Comparison of ENCODE assay signal across 8 mouse cellular contexts in the genomic region with DNA sequence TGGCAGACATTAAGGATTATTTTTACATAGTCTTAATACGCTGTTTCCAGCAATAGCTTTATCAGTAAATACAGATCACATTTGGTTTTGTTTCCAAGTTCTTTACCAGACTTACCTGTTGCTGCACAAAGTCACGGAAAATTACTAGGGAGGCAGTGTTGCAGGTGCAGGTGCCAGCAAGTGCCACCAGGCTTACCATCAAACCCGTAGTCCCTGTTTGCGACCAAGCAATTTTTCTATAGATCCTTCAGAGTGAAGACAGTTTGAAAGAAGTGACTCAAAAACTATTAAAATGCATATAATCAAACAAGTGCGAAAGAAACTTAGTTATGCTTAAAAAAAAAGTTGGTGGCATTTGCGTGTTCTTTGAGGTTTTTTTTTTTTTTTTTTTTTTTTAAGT. TPM values are rescaled to one million over a fixed set of nuclear protein-coding genes. Genes with fewer than 3 reads are reported as not detected.
DNase-seq lines count a peak whose midpoint lies in the region; ATAC-seq and TF ChIP-seq lines count a peak whose summit lies in the region.

No protein-coding gene starts in this region.

- peak overlapping the region; percentile 82; the same call in 1 of the 2 replicates for H3K4me2 ChIP-seq in midbrain, embryonic 15.5 days

- peaks cover 32% of the 10 kb centered on the region for H3K4me1 ChIP-seq in bone marrow macrophage, adult 2 months (ENCODE audit: control insufficient read depth, insufficient read depth, low read length)
- peaks cover 7% of the 10 kb centered on the region for H3K4me1 ChIP-seq in midbrain, embryonic 15.5 days

- H3K36me3 ChIP-seq in midbrain, embryonic 15.5 days (replicated peaks), result no peaks in the 10 kb centered on the region

- H3K4me3 ChIP-seq in layer of hippocampus, adult 2 months, result no peak overlapping the region; the same call in 1 of the 2 replicates
- peak overlapping the region; percentile 67; the same call in 1 of the 2 replicates for H3K4me3 ChIP-seq in bone marrow macrophage, adult 2 months (ENCODE audit: insufficient read depth, low read length)
- no peak overlapping the region for H3K4me3 ChIP-seq in midbrain, embryonic 15.5 days

- H3K9ac ChIP-seq in midbrain, embryonic 15.5 days, result no peak overlapping the region

- H3K9me3 ChIP-seq in midbrain, embryonic 15.5 days, result no peaks in the 10 kb centered on the region

- no peak for TF ChIP-seq POLR2A in bone marrow macrophage, adult 2 months (IDR thresholded peaks at IDR 0.05; ENCODE audit: borderline replicate concordance, low read depth, low read length)

- no peak overlapping the region for H3K27ac ChIP-seq in layer of hippocampus, adult 2 months
- H3K27ac ChIP-seq in bone marrow macrophage, adult 2 months (ENCODE audit: insufficient read depth, low read depth, low read length), result no peak overlapping the region
- no peak overlapping the region for H3K27ac ChIP-seq in midbrain, embryonic 15.5 days

- TF ChIP-seq CTCF in layer of hippocampus, adult 2 months (conservative IDR thresholded peaks at IDR 0.05), result 0 out of 2 replicates have a peak, but pooled peaks have one; percentile 6
- no peak for TF ChIP-seq CTCF in bone marrow macrophage, adult 2 months (IDR thresholded peaks at IDR 0.05; ENCODE audit: low read depth, low read length)

- no peak for ATAC-seq in midbrain, embryonic 15.5 days (replicated peaks)

- 50% methylated on average over 6 of the region's 6 CpGs for WGBS in midbrain, embryonic 15.5 days

- DNase-seq in layer of hippocampus, adult 2 months (ENCODE audit: low spot score in 2 of 2), result no peak
- no peak for DNase-seq in layer of hippocampus, adult 9-10 months (ENCODE audit: low spot score)
- DNase-seq in induced T-regulatory cell, adult 2 months (ENCODE audit: low read depth), result peak; percentile 36
- DNase-seq in urinary bladder, adult 18-20 months (ENCODE audit: low spot score in 2 of 2), result no peak
- no peak for DNase-seq in adrenal gland, adult 2 months
- no peak for DNase-seq in spleen, adult 12 weeks (ENCODE audit: low spot score)

- peaks cover 18% of the 10 kb centered on the region for H3K27me3 ChIP-seq in midbrain, embryonic 15.5 days (replicated peaks)

RNA-seq across cellular contexts. Expression of a gene that starts 0.5 kb away (rescaled TPM):
- total RNA-seq in layer of hippocampus, adult 2 months (2021), result 1 to 10 TPM; 4.3 to 5.5 TPM
- polyA plus RNA-seq in bone marrow macrophage, adult 2 months (2012; ENCODE audit: insufficient read depth, insufficient read length, missing spikeins), result 111 and 118 TPM in 2 replicates
- 2.2 and 2.5 TPM in 2 replicates for polyA plus RNA-seq in midbrain, embryonic 15.5 days (2015; fragmentation: Nextera tagmentation; extraction: Ambion mirVana)
- 10 to 100 TPM; 80.0 to 89.7 TPM for total RNA-seq in adrenal gland, adult 2 months (2021)
- polyA plus RNA-seq in adrenal gland, adult 2 months (2012; rRNA removed), result 48.4 and 55.7 TPM in 2 replicates

RNA-seq across cellular contexts. Expression of a gene that starts 26.2 kb away (rescaled TPM):
- 10 to 100 TPM; 19.5 to 24.8 TPM for total RNA-seq in layer of hippocampus, adult 2 months (2021)
- polyA plus RNA-seq in bone marrow macrophage, adult 2 months (2012; ENCODE audit: insufficient read depth, insufficient read length, missing spikeins), result 48.0 and 48.8 TPM in 2 replicates
- polyA plus RNA-seq in midbrain, embryonic 15.5 days (2015; fragmentation: Nextera tagmentation; extraction: Ambion mirVana), result 105 and 113 TPM in 2 replicates
- 10 to 100 TPM; 24.8 to 35.7 TPM for total RNA-seq in adrenal gland, adult 2 months (2021)
- polyA plus RNA-seq in adrenal gland, adult 2 months (2012; rRNA removed), result 39.1 and 42.4 TPM in 2 replicates

Comparison
In these comparisons a context has a peak if more than half of its experiments do, and no peak if none do; other contexts are left out.
1. RNA of a gene that starts 0.5 kb away (polyA plus RNA-seq): 111 to 118 TPM in bone marrow macrophage, adult 2 months and 48.4 to 55.7 TPM in adrenal gland, adult 2 months; 2.2 to 2.5 TPM in midbrain, embryonic 15.5 days; every median in the first group is over 10 times any median in the second.